In the genomic region with DNA sequence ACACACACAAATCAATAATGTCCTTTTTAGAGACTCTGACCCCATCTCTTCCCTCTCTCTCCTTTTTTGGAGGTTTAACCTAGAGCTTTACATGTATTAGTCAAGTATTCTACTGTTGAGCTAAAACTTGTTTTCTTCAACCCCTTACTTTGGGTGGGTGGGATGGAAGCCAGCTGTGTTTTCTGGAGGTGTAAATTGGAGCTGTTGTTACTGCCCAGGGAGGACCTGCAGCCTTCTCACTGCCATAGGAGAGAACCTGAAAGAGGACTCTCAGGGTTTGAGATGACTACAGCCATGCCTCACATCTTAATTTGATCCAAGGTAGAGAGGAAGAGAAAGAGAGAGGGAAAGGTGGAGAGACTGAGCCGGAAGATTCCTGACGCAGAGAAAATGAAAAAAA, we compare ENCODE assay signal across 16 mouse cellular contexts. TPM values are rescaled to one million over a fixed set of nuclear protein-coding genes. Genes with fewer than 3 reads are reported as not detected.
DNase-seq lines count a peak whose midpoint lies in the region; ATAC-seq and TF ChIP-seq lines count a peak whose summit lies in the region.
"Had no signal": no experiment of that assay in that cellular context is flagged by ENCODE, and none has a peak within 500 bp of the region (broad histone marks: within the 10 kb centered on the region; RNA-seq: fewer than 3 reads in every experiment).

No protein-coding gene starts in this region.

- no peak for TF ChIP-seq CTCF in MEL (IDR thresholded peaks at IDR 0.05 in 2 of 3, conservative IDR thresholded peaks at IDR 0.05 in 1 of 3; ENCODE audit: control insufficient read depth in 1 of 3, insufficient read depth in 1 of 3, low read depth in 2 of 3, low read length in 3 of 3, poor library complexity in 1 of 3, severe bottlenecking in 1 of 3)

- H3K4me2 ChIP-seq in kidney, embryonic 15.5 days = peak overlapping the region; percentile 55; the same call in 1 of the 2 replicates
- H3K4me2 ChIP-seq in kidney, embryonic 16.5 days (replicated peaks; ENCODE audit: low read depth, low read length) = no peak overlapping the region
- H3K4me2 ChIP-seq in liver, embryonic 15.5 days = peak overlapping the region; percentile 74

- no peak for ATAC-seq in kidney, embryonic 15.5 days (replicated peaks; ENCODE audit: low FRiP score)
- no peak for ATAC-seq in kidney, embryonic 16.5 days (ENCODE audit: low FRiP score, low TSS enrichment)
- ATAC-seq in liver, embryonic 15.5 days (ENCODE audit: insufficient read depth) = no peak
- ATAC-seq: intestine, postnatal 0 days had no signal

- TF ChIP-seq EP300 in MEL (IDR thresholded peaks at IDR 0.05; ENCODE audit: low read depth in 1 of 2, low read length in 2 of 2) = no peak

- no peak for TF ChIP-seq POLR2A in MEL (IDR thresholded peaks at IDR 0.05; ENCODE audit: control insufficient read depth in 1 of 2, insufficient read depth in 1 of 2, low read depth in 1 of 2, low read length in 2 of 2, poor library complexity in 1 of 2)

- H3K27ac ChIP-seq in kidney, embryonic 15.5 days = no peak overlapping the region
- H3K27ac ChIP-seq in kidney, embryonic 16.5 days (ENCODE audit: low read length) = no peak overlapping the region
- H3K27ac ChIP-seq in MEL (ENCODE audit: control insufficient read depth, low read depth, low read length) = no peak overlapping the region
- peak overlapping the region; percentile 83 for H3K27ac ChIP-seq in liver, embryonic 15.5 days (replicated peaks)

- no peak overlapping the region for H3K9ac ChIP-seq in kidney, embryonic 15.5 days
- no peak overlapping the region for H3K9ac ChIP-seq in kidney, embryonic 16.5 days (replicated peaks; ENCODE audit: low read length)
- peak overlapping the region; percentile 50 for H3K9ac ChIP-seq in MEL (ENCODE audit: control insufficient read depth, low read depth, low read length, poor library complexity, severe bottlenecking)
- no peak overlapping the region for H3K9ac ChIP-seq in liver, embryonic 15.5 days
- H3K9ac ChIP-seq: forebrain, embryonic 15.5 days had no signal

- H3K9me3 ChIP-seq in kidney, embryonic 15.5 days (replicated peaks) = no peaks in the 10 kb centered on the region
- no peaks in the 10 kb centered on the region for H3K9me3 ChIP-seq in kidney, embryonic 16.5 days (ENCODE audit: low read length)
- H3K9me3 ChIP-seq in MEL (replicated peaks; ENCODE audit: insufficient read depth, low read length) = no peaks in the 10 kb centered on the region
- no peaks in the 10 kb centered on the region for H3K9me3 ChIP-seq in liver, embryonic 15.5 days (replicated peaks)
- H3K9me3 ChIP-seq: forebrain, embryonic 15.5 days; midbrain, embryonic 10.5 days had no signal

- H3K36me3 ChIP-seq in kidney, embryonic 15.5 days = peaks cover 4% of the 10 kb centered on the region; the same call in 1 of the 2 replicates
- peaks cover 5% of the 10 kb centered on the region; the same call in 1 of the 2 replicates for H3K36me3 ChIP-seq in kidney, embryonic 16.5 days (ENCODE audit: insufficient read depth, low read length)
- H3K36me3 ChIP-seq in MEL (ENCODE audit: control insufficient read depth in 1 of 2, insufficient read depth in 2 of 2, low read length in 2 of 2) = peaks cover 3 to 13% of the 10 kb centered on the region in 2 experiments; a peak in 3 of 4 replicates
- peaks cover 7% of the 10 kb centered on the region for H3K36me3 ChIP-seq in liver, embryonic 15.5 days (replicated peaks)
- H3K36me3 ChIP-seq: forebrain, embryonic 15.5 days had no signal

- H3K27me3 ChIP-seq in kidney, embryonic 15.5 days = no peaks in the 10 kb centered on the region
- no peaks in the 10 kb centered on the region for H3K27me3 ChIP-seq in kidney, embryonic 16.5 days (ENCODE audit: insufficient read depth, low read length)
- no peaks in the 10 kb centered on the region for H3K27me3 ChIP-seq in MEL (ENCODE audit: control insufficient read depth in 1 of 2, insufficient read depth in 2 of 2, low read length in 2 of 2)
- H3K27me3 ChIP-seq in liver, embryonic 15.5 days = no peaks in the 10 kb centered on the region
- H3K27me3 ChIP-seq: forebrain, embryonic 15.5 days had no signal

- 58% methylated on average over 2 of the region's 2 CpGs for WGBS in kidney, embryonic 15.5 days
- WGBS in kidney, embryonic 16.5 days = 39% methylated on average over 2 of the region's 2 CpGs
- 45% methylated on average over 2 of the region's 2 CpGs for WGBS in liver, embryonic 15.5 days (ENCODE audit: insufficient replicate concordance)

- DNase-seq in cerebellum, adult 11-12 months = peak; percentile 37
- no peak for DNase-seq in cerebellum, postnatal 4 days (ENCODE audit: low spot score in 2 of 2)
- DNase-seq in MEL (ENCODE audit: low read depth, low spot score) = no peak
- no peak for DNase-seq in kidney, postnatal 4 days
- no peak for DNase-seq in embryo, embryonic 10.5 days (ENCODE audit: low spot score)
- DNase-seq: heart, adult 18-20 months; kidney, postnatal 36 days; lung, postnatal 10 days; right cerebral cortex, postnatal 4 days had no signal

- H3K79me2 ChIP-seq in MEL (ENCODE audit: control insufficient read depth, insufficient read depth, low read length, poor library complexity) = peaks cover 20% of the 10 kb centered on the region

- TF ChIP-seq RAD21 in MEL (IDR thresholded peaks at IDR 0.05; ENCODE audit: low read depth, low read length) = no peak

- H3K4me1 ChIP-seq in kidney, embryonic 15.5 days = peaks cover 16% of the 10 kb centered on the region
- H3K4me1 ChIP-seq in kidney, embryonic 16.5 days (ENCODE audit: insufficient read depth, low read length) = peaks cover 9% of the 10 kb centered on the region; the same call in 1 of the 2 replicates
- peaks cover 6 to 12% of the 10 kb centered on the region in 2 experiments; a peak in 3 of 4 replicates for H3K4me1 ChIP-seq in MEL (ENCODE audit: control insufficient read depth in 1 of 2, insufficient read depth in 2 of 2, low read length in 2 of 2)
- H3K4me1 ChIP-seq in liver, embryonic 15.5 days (replicated peaks) = peaks cover 27% of the 10 kb centered on the region

- H3K4me3 ChIP-seq in kidney, embryonic 15.5 days (replicated peaks) = no peak overlapping the region
- H3K4me3 ChIP-seq in kidney, embryonic 16.5 days (ENCODE audit: low read length) = no peak overlapping the region
- H3K4me3 ChIP-seq in MEL (ENCODE audit: control insufficient read depth in 1 of 2, insufficient read depth in 1 of 2, low read depth in 2 of 2, low read length in 2 of 2) = peak overlapping the region; percentile 45 to 81
- H3K4me3 ChIP-seq in liver, embryonic 15.5 days (replicated peaks) = peak overlapping the region; percentile 61

TF ChIP-seq in MEL, 35 proteins besides CTCF, POLR2A, EP300 and RAD21:
- TF ChIP-seq TCF12 (IDR thresholded peaks at IDR 0.05; ENCODE audit: low read depth, low read length) (no peak), ZNF384 (IDR thresholded peaks at IDR 0.05; ENCODE audit: low read depth, low read length) (peak; percentile 60; the same call in 1 of the 2 replicates), ELF1 (IDR thresholded peaks at IDR 0.05; ENCODE audit: low read depth, low read length) (no peak), NELFE (IDR thresholded peaks at IDR 0.05; ENCODE audit: low read depth, low read length) (no peak)

RNA-seq across cellular contexts. Expression of gene Vkorc1l1, which starts 1.5 kb away (rescaled TPM):
- 26.3 and 30.2 TPM in 2 replicates for polyA plus RNA-seq in kidney, embryonic 15.5 days (2015; fragmentation: Nextera tagmentation; extraction: Ambion mirVana)
- polyA plus RNA-seq in kidney, embryonic 16.5 days (2015; fragmentation: Nextera tagmentation; extraction: Ambion mirVana) = 20.4 and 22.3 TPM in 2 replicates
- 22.9 and 24.2 TPM in 2 replicates for total RNA-seq in MEL (2012; rRNA removed)
- polyA plus RNA-seq in MEL (2012; ENCODE audit: insufficient read depth in 1 of 2, insufficient read length in 2 of 2, low read depth in 1 of 2, low replicate concordance in 2 of 2, missing spikeins in 1 of 2) = 10 to 100 TPM in 1 of 2 experiments, not detected in 1; 42.4 TPM
- 18.4 and 21.7 TPM in 2 replicates for polyA plus RNA-seq in liver, embryonic 15.5 days (2015; fragmentation: Nextera tagmentation; extraction: Ambion mirVana)

RNA-seq across cellular contexts. Expression of gene Nupr1l, which starts 31.9 kb away (rescaled TPM):
- 3.6 and 4.2 TPM in 2 replicates for polyA plus RNA-seq in kidney, embryonic 15.5 days (2015; fragmentation: Nextera tagmentation; extraction: Ambion mirVana)
- polyA plus RNA-seq in kidney, embryonic 16.5 days (2015; fragmentation: Nextera tagmentation; extraction: Ambion mirVana) = 4.4 and 4.9 TPM in 2 replicates
- total RNA-seq in MEL (2012; rRNA removed) = 0.59 and 1.2 TPM in 2 replicates
- polyA plus RNA-seq in MEL (2012; ENCODE audit: insufficient read depth in 1 of 2, insufficient read length in 2 of 2, low read depth in 1 of 2, low replicate concordance in 2 of 2, missing spikeins in 1 of 2) = under 1 TPM in 1 of 2 experiments, not detected in 1; 0.88 TPM
- 0.29 and 0.67 TPM in 2 replicates for polyA plus RNA-seq in liver, embryonic 15.5 days (2015; fragmentation: Nextera tagmentation; extraction: Ambion mirVana)

RNA-seq across cellular contexts. Expression of gene Phkg1, which starts 41.9 kb away (rescaled TPM):
- 0.27 and 0.31 TPM in 2 replicates for polyA plus RNA-seq in kidney, embryonic 15.5 days (2015; fragmentation: Nextera tagmentation; extraction: Ambion mirVana)
- 0.21 and 0.28 TPM in 2 replicates for polyA plus RNA-seq in kidney, embryonic 16.5 days (2015; fragmentation: Nextera tagmentation; extraction: Ambion mirVana)
- 0.26 and 0.62 TPM in 2 replicates for total RNA-seq in MEL (2012; rRNA removed)
- polyA plus RNA-seq in MEL (2012; ENCODE audit: insufficient read depth in 1 of 2, insufficient read length in 2 of 2, low read depth in 1 of 2, low replicate concordance in 2 of 2, missing spikeins in 1 of 2) = under 1 TPM in 1 of 2 experiments, not detected in 1; 0.72 TPM
- 0.10 and 0.20 TPM in 2 replicates for polyA plus RNA-seq in liver, embryonic 15.5 days (2015; fragmentation: Nextera tagmentation; extraction: Ambion mirVana)
- total RNA-seq: monocyte, adult 5-6 weeks had no signal
- polyA plus RNA-seq: intestine, postnatal 0 days had no signal

RNA-seq across cellular contexts. Expression of gene Zbed5, which starts 44.8 kb away (rescaled TPM):
- polyA plus RNA-seq in kidney, embryonic 15.5 days (2015; fragmentation: Nextera tagmentation; extraction: Ambion mirVana) = 6.4 and 7.1 TPM in 2 replicates
- 6.5 and 7.8 TPM in 2 replicates for polyA plus RNA-seq in kidney, embryonic 16.5 days (2015; fragmentation: Nextera tagmentation; extraction: Ambion mirVana)
- 2.5 and 4.2 TPM in 2 replicates for total RNA-seq in MEL (2012; rRNA removed)
- 1 to 10 TPM in 1 of 2 experiments, not detected in 1; 4.0 TPM for polyA plus RNA-seq in MEL (2012; ENCODE audit: insufficient read depth in 1 of 2, insufficient read length in 2 of 2, low read depth in 1 of 2, low replicate concordance in 2 of 2, missing spikeins in 1 of 2)
- 0.62 and 0.69 TPM in 2 replicates for polyA plus RNA-seq in liver, embryonic 15.5 days (2015; fragmentation: Nextera tagmentation; extraction: Ambion mirVana)
- total RNA-seq: monocyte, adult 5-6 weeks had no signal

RNA-seq across cellular contexts. Expression of gene Chchd2, which starts 53.0 kb away (rescaled TPM):
- polyA plus RNA-seq in kidney, embryonic 15.5 days (2015; fragmentation: Nextera tagmentation; extraction: Ambion mirVana) = 984 and 1,043 TPM in 2 replicates
- 1,059 and 1,110 TPM in 2 replicates for polyA plus RNA-seq in kidney, embryonic 16.5 days (2015; fragmentation: Nextera tagmentation; extraction: Ambion mirVana)
- total RNA-seq in MEL (2012; rRNA removed) = 905 and 951 TPM in 2 replicates
- 100 to 1,000 TPM in 1 of 2 experiments, not detected in 1; 588 TPM for polyA plus RNA-seq in MEL (2012; ENCODE audit: insufficient read depth in 1 of 2, insufficient read length in 2 of 2, low read depth in 1 of 2, low replicate concordance in 2 of 2, missing spikeins in 1 of 2)
- 519 and 524 TPM in 2 replicates for polyA plus RNA-seq in liver, embryonic 15.5 days (2015; fragmentation: Nextera tagmentation; extraction: Ambion mirVana)

Comparison
In these comparisons a context has a peak if more than half of its experiments do, and no peak if none do; other contexts are left out.
1. H3K4me3 ChIP-seq: peak in MEL (2 of 2) and liver, embryonic 15.5 days (single experiment); none in kidney, embryonic 15.5 days (single experiment) and kidney, embryonic 16.5 days (single experiment).